Mouse (Mus musculus) kidney, postnatal 0 days (tissue): ENCODE measurements at regions not wholly inside any gene's neighbourhood (a gene's known extent, or its start where the extent isn't known, plus 50 kb on each side); places are given as distances from the start of the nearest gene placed in this dataset.

ENCODE experiments used
- ATAC-seq: fragments of 200-750 bp; cut with Nextera tagmentation; replicated peaks from 2 replicates; pipeline ENCODE4 v1.8.0; 2017; ENCODE audit warnings: low read depth, moderate number of reproducible peaks, moderate TSS enrichment, moderate library complexity; ENCODE audit not compliant: low FRiP score
- DNase-seq: peaks from one replicate; pipeline ENCODE4 v3.0.0-alpha.2; 2016; ENCODE audit warnings: low spot score
- H3K27ac ChIP-seq: fragments of 300-500 bp; sonication (generic); 2 replicates; pipeline ENCODE4 v1.5.1; 2014; ENCODE audit warnings: mild to moderate bottlenecking
- H3K27me3 ChIP-seq: fragments of 300-500 bp; sonication (generic); 2 replicates; pipeline ENCODE4 v1.6.1; 2014; ENCODE audit warnings: low read length, mixed read lengths; ENCODE audit not compliant: insufficient read depth
- H3K36me3 ChIP-seq: fragments of 300-500 bp; sonication (generic); 2 replicates; pipeline ENCODE4 v1.6.1; 2014; ENCODE audit warnings: low read length, mixed read lengths; ENCODE audit not compliant: insufficient read depth
- H3K4me1 ChIP-seq: fragments of 300-500 bp; sonication (generic); replicated peaks from 2 replicates; pipeline ENCODE4 v1.6.1; 2014; ENCODE audit warnings: antibody characterized with exemption, low read length, mixed read lengths; ENCODE audit not compliant: insufficient read depth
- H3K4me2 ChIP-seq: fragments of 300-500 bp; sonication (generic); 2 replicates; pipeline ENCODE4 v1.6.1; 2014; ENCODE audit warnings: mild to moderate bottlenecking, low read length, moderate library complexity, mixed read lengths
- H3K4me3 ChIP-seq: fragments of 300-500 bp; sonication (generic); replicated peaks from 2 replicates; pipeline ENCODE4 v1.5.1; 2014; ENCODE audit warnings: low read depth, low read length
- H3K9ac ChIP-seq: fragments of 300-500 bp; sonication (generic); 2 replicates; pipeline ENCODE4 v1.6.1; 2014; ENCODE audit warnings: low read depth, low read length
- H3K9me3 ChIP-seq: fragments of 300-500 bp; sonication (generic); replicated peaks from 2 replicates; pipeline ENCODE4 v1.6.1; 2016; ENCODE audit warnings: low read length, inconsistent platforms, mixed read lengths
- CTCF ChIP-seq: IDR thresholded peaks from 2 replicates; pipeline ENCODE4 v1.5.1; 2016; ENCODE audit warnings: antibody characterized with exemption, low read depth, mild to moderate bottlenecking, moderate library complexity
- WGBS: fragments of 180-500 bp; shearing (Covaris S2); extraction: QIAGEN DNeasy Blood & Tissue Kit; methylation state at CpG from one replicate; pipeline ENCODE4 v1.1.7; 2014; 5-methylcytosine and 5-hydroxymethylcytosine counted together

DNA sequence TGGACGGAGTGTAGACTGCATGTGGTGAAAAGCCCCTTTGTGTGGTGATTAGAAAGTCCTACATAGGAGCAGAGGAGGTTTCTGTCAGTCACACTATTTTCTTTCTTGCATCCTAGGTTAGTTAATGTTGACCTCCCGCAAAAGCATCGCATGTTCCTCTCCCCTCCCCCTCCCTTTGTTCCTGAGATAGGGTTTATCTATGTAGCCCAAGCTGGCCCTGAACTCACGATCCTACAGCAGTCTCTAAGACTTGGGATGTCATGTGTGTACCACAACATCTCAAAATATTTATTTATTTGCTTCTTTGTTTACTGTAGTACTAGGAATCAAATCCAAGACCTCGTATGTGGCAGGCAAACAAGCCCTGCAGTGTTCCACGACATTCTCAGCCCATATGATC, 116.2 kb upstream of the Serp2 start:
- ATAC-seq = no peak
- no peak for TF ChIP-seq CTCF
- 72% methylated on average over 6 of the region's 6 CpGs for WGBS
- Histone ChIP-seq H3K27me3 (no peaks in the 10 kb centered on the region), H3K9me3 (no peaks in the 10 kb centered on the region), H3K27ac (no peak overlapping the region), H3K4me3 (no peak overlapping the region), H3K9ac (no peak overlapping the region), H3K4me1 (no peaks in the 10 kb centered on the region), H3K4me2 (no peak overlapping the region), H3K36me3 (no peaks in the 10 kb centered on the region)
- no peak for DNase-seq

DNA sequence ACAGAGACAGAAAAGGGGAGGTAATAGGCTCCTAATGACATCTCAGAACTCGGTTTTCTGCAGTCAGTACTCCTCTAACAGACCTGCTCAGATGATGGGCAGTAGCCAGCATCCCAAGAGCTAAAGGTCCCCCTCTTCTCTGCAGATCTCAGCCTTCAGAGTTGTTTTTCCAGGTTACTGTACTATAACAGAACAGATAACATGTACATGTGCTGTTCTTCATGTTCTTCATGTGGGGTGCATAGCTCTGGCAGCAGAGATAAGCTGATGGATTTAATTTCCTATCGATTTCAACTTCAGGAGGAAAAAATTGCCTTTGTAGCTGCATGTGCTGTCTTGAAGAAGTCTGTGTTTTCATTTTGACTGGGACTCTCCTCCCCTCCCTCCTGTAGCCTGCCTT, 115.8 kb upstream of the Serp2 start:
- Histone ChIP-seq H3K36me3 (no peaks in the 10 kb centered on the region), H3K4me3 (no peak overlapping the region), H3K4me1 (no peaks in the 10 kb centered on the region), H3K9ac (no peak overlapping the region), H3K9me3 (no peaks in the 10 kb centered on the region), H3K27me3 (no peaks in the 10 kb centered on the region), H3K4me2 (no peak overlapping the region), H3K27ac (no peak overlapping the region)
- no peak for ATAC-seq
- no peak for TF ChIP-seq CTCF
- WGBS = 52% methylated on average over 2 of the region's 2 CpGs
- no peak for DNase-seq

DNA sequence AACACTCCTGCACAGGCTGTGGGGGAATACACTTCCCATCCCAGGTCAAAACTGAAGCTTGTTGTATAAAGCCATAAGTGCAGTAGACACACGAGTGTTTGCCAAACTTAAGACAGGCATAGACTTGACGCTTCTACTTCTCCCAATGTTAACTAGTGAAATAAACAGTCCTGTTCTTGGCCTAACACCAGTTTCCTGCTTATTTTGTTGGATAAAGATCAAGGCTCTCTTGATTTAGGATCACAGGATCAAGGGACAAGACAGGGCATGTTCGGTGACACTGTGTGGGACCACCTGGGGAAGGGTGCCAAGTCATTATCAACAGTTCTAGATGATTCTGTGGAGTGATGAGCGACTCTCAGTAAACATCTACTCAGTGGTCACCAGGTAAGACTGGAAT, 114.3 kb upstream of the Serp2 start:
- Histone ChIP-seq H3K4me1 (no peaks in the 10 kb centered on the region), H3K4me3 (no peak overlapping the region), H3K27ac (no peak overlapping the region), H3K4me2 (no peak overlapping the region), H3K27me3 (no peaks in the 10 kb centered on the region), H3K9me3 (no peaks in the 10 kb centered on the region), H3K36me3 (no peaks in the 10 kb centered on the region), H3K9ac (no peak overlapping the region)
- ATAC-seq (no peak), DNase-seq (no peak)
- 66% methylated on average over 4 of the region's 4 CpGs for WGBS
- no peak for TF ChIP-seq CTCF

DNA sequence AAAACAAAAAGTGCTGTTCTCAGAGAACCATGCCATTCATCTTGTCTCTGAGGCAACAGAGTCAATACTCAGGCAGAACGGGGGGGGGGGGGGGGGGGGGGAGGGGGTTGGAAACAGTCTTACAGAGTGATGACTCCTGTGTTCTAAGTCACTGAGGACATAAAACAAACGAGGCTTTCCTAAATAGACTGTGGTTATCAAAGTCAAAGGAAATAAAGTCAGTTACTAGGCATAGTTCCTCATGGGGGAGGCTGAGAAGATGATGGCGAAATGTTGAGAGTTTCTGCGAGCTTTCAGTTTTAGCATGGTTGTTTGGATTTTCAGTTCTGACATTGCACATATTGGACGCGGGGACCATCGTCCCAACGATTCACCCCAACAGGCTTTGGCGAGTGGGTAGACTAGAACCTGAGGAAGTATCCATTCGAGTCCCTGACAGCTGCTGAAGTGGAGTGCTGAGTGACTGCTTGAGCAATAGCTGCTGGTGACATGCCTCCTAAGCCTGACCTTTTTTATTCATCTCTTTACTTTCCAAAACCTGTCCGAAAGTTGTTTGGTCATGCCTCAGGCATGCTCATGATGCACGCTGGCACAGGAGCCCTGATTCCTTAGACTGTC, 109.2 kb upstream of the Serp2 start:
- 67% methylated on average over 12 of the region's 12 CpGs for WGBS
- H3K4me3 ChIP-seq = no peak overlapping the region

DNA sequence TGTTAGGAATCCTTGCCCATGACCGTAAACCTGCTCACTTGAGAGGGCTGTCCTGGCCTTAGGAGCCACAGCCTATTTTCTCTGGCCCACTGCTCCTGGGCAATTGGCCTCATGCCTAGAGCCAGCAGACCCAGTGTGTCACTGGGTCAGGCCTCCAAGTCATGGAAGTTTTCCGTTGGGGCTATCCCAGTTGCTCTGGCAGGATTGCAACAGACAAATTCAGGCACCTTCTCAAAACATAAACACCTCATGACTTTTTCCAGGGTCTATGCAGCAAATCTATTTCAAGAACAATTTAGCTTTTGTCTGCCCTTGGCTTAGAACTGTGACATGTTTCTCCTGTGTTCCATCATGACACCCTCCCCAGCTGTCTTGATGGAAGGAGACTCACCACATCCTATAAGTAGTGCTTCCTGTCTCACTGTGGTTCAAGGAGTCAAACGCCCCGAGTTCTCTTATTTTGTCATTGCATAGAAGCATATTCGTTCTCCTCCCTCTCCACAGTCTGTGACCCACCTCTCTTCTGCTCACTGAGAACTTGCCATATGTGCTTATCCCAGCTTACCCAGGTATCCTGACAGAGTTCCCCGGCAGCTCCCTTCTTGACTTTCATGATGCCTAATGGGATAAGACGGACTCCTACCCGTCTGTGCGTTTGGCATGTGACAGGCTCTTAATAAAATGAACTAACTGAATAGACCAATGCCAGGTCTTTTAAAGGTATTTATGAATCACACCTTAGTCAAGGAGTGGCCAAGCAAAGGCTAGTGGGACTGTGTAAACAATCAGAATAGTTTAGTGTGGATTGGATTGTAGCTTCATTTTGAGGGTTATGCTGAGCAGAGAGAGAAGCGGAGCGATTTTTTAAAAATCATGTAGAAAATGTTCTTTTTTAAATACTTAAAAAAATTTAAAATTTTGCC, 108.2 kb upstream of the Serp2 start:
- H3K9ac ChIP-seq = no peak overlapping the region
- no peaks in the 10 kb centered on the region for H3K27me3 ChIP-seq
- H3K36me3 ChIP-seq = no peaks in the 10 kb centered on the region
- DNase-seq = no peak
- H3K4me2 ChIP-seq = no peak overlapping the region
- no peaks in the 10 kb centered on the region for H3K9me3 ChIP-seq
- 63% methylated on average over 11 of the region's 11 CpGs for WGBS
- no peak overlapping the region for H3K4me3 ChIP-seq
- ATAC-seq = no peak
- H3K27ac ChIP-seq = no peak overlapping the region
- no peaks in the 10 kb centered on the region for H3K4me1 ChIP-seq
- TF ChIP-seq CTCF = no peak

More for the DNA sequence above, 109.2 kb upstream of the Serp2 start:
- Histone ChIP-seq H3K9me3 (no peaks in the 10 kb centered on the region), H3K27me3 (no peaks in the 10 kb centered on the region), H3K9ac (no peak overlapping the region), H3K36me3 (no peaks in the 10 kb centered on the region), H3K4me2 (no peak overlapping the region), H3K27ac (no peak overlapping the region), H3K4me1 (no peaks in the 10 kb centered on the region)
- no peak for ATAC-seq
- DNase-seq = no peak
- no peak for TF ChIP-seq CTCF

DNA sequence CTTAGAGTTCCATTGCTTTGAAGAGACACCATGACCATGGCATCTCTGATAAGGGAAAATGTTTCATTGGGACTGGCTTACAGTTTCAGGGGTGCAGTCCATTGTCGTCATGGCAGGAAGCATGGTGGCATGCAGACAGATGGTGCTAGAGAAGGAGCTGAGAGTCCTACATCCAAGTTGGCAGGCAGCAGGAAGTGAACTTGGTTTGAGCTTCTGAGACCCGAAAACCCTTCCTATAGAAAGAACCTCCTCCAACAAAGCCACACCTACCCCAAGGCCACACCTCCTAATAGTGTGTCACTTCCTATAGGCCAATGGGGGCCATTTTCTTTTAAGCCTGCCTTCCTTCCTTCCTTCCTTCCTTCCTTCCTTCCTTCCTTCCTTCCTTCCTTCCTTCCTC, 107.1 kb upstream of the Serp2 start:
- TF ChIP-seq CTCF = no peak
- Histone ChIP-seq H3K36me3 (no peaks in the 10 kb centered on the region), H3K4me1 (no peaks in the 10 kb centered on the region), H3K9ac (no peak overlapping the region), H3K27ac (no peak overlapping the region), H3K27me3 (no peaks in the 10 kb centered on the region), H3K9me3 (no peaks in the 10 kb centered on the region), H3K4me2 (no peak overlapping the region), H3K4me3 (no peak overlapping the region)
- 91% methylated on average over 2 of the region's 2 CpGs for WGBS
- ATAC-seq (no peak), DNase-seq (no peak)
